Mouse (Mus musculus): ENCODE measurements around the gene Prdm2. TPM values are rescaled to one million over a fixed set of nuclear protein-coding genes. Genes with fewer than 3 reads are reported as not detected.

Prdm2 gene
- total RNA-seq, 2 experiments from 2014 or later: 18.7 to 19.8 TPM

GRCm38 (mm10) chr4:143161619-143162479 lies 50.9 kb downstream of the Prdm2 start:
- intact Hi-C loops (cut with DNase I; ENCODE audit: low total_unique reads): no loop called here
- DNase-seq: peak; percentile 99

- no peak for DNase-seq
- intact Hi-C loops (cut with DNase I; ENCODE audit: low total_unique reads): no loop called here
These were observed 52.0 kb downstream of the Prdm2 start for GRCm38 (mm10) chr4:143160826-143161225.

GRCm38 (mm10) chr4:143159336-143159735 lies 53.5 kb downstream of the Prdm2 start:
- no peak for DNase-seq
- intact Hi-C loops (cut with DNase I; ENCODE audit: low total_unique reads): loop anchor here (5.0 kb wide), 1 partner anchor 37 kb away; no protein-coding TSS in a partner anchor

- DNase-seq: no peak
- intact Hi-C loops (cut with DNase I; ENCODE audit: low total_unique reads): loop anchor here (5.0 kb wide), 1 partner anchor 34 kb away; no protein-coding TSS in a partner anchor
These were observed 56.9 kb downstream of the Prdm2 start for GRCm38 (mm10) chr4:143155871-143156270.

GRCm38 (mm10) chr4:143155036-143155435 lies 57.8 kb downstream of the Prdm2 start:
- no peak for DNase-seq
- intact Hi-C loops (cut with DNase I; ENCODE audit: low total_unique reads): loop anchor here (5.0 kb wide), 1 partner anchor 33 kb away; no protein-coding TSS in a partner anchor

GRCm38 (mm10) chr4:143154571-143154970 lies 58.2 kb downstream of the Prdm2 start:
- intact Hi-C loops (cut with DNase I; ENCODE audit: low total_unique reads): no loop called here
- DNase-seq: no peak

- intact Hi-C loops (cut with DNase I; ENCODE audit: low total_unique reads): no loop called here
These were observed 60.2 kb downstream of the Prdm2 start for GRCm38 (mm10) chr4:143152634-143153033.

GRCm38 (mm10) chr4:143151267-143151666 lies 61.5 kb downstream of the Prdm2 start:
- peak; percentile 47 for DNase-seq
- intact Hi-C loops (cut with DNase I; ENCODE audit: low total_unique reads): no loop called here

More at GRCm38 (mm10) chr4:143152634-143153033, 60.2 kb downstream of the Prdm2 start:
- DNase-seq: no peak

GRCm38 (mm10) chr4:143147666-143148065 lies 65.1 kb downstream of the Prdm2 start:
- no peak for DNase-seq
- intact Hi-C loops (cut with DNase I; ENCODE audit: low total_unique reads): loop anchor here (5.0 kb wide), 1 partner anchor 35 kb away; no protein-coding TSS in a partner anchor

- DNase-seq: no peak
- intact Hi-C loops (cut with DNase I; ENCODE audit: low total_unique reads): no loop called here
These were observed 69.2 kb downstream of the Prdm2 start for GRCm38 (mm10) chr4:143143615-143144014.

- intact Hi-C loops (cut with DNase I; ENCODE audit: low total_unique reads): no loop called here
These were observed 71.0 kb downstream of the Prdm2 start for GRCm38 (mm10) chr4:143141645-143142259.

GRCm38 (mm10) chr4:143140940-143141339 lies 71.9 kb downstream of the Prdm2 start:
- intact Hi-C loops (cut with DNase I; ENCODE audit: low total_unique reads): no loop called here
- DNase-seq: no peak

More at GRCm38 (mm10) chr4:143141645-143142259, 71.0 kb downstream of the Prdm2 start:
- no peak for DNase-seq

- intact Hi-C loops (cut with DNase I; ENCODE audit: low total_unique reads): no loop called here
- no peak for DNase-seq
These were observed 80.4 kb downstream of the Prdm2 start for GRCm38 (mm10) chr4:143132433-143132832.

- intact Hi-C loops (cut with DNase I; ENCODE audit: low total_unique reads): no loop called here
- no peak for DNase-seq
These were observed 82.4 kb downstream of the Prdm2 start for GRCm38 (mm10) chr4:143130441-143130840.

GRCm38 (mm10) chr4:143129261-143129760 lies 83.5 kb downstream of the Prdm2 start:
- DNase-seq: no peak
- intact Hi-C loops (cut with DNase I; ENCODE audit: low total_unique reads): no loop called here

- intact Hi-C loops (cut with DNase I; ENCODE audit: low total_unique reads): no loop called here
- DNase-seq: no peak
These were observed 85.6 kb downstream of the Prdm2 start for GRCm38 (mm10) chr4:143127171-143127570.

- DNase-seq: no peak
- intact Hi-C loops (cut with DNase I; ENCODE audit: low total_unique reads): no loop called here
These were observed 86.3 kb downstream of the Prdm2 start for GRCm38 (mm10) chr4:143126476-143126875.

GRCm38 (mm10) chr4:143125290-143125689 lies 87.5 kb downstream of the Prdm2 start:
- no peak for DNase-seq

GRCm38 (mm10) chr4:143123043-143123442 lies 89.8 kb downstream of the Prdm2 start:
- intact Hi-C loops (cut with DNase I; ENCODE audit: low total_unique reads): loop anchor here (5.0 kb wide), 1 partner anchor 34 kb away; no protein-coding TSS in a partner anchor
- DNase-seq: no peak

More at GRCm38 (mm10) chr4:143125290-143125689, 87.5 kb downstream of the Prdm2 start:
- intact Hi-C loops (cut with DNase I; ENCODE audit: low total_unique reads): no loop called here

- DNase-seq: no peak
These were observed 91.6 kb downstream of the Prdm2 start for GRCm38 (mm10) chr4:143121174-143121573.

More at GRCm38 (mm10) chr4:143121174-143121573, 91.6 kb downstream of the Prdm2 start:
- intact Hi-C loops (cut with DNase I; ENCODE audit: low total_unique reads): loop anchor here (5.0 kb wide), 1 partner anchor 36 kb away; no protein-coding TSS in a partner anchor

Measured in gastrocnemius, postnatal 14 days (tissue).